Mouse (Mus musculus) lung, postnatal 0 days (tissue): ENCODE data around the gene Il6st.

Experiments
- CTCF ChIP-seq: IDR thresholded peaks from 2 replicates; pipeline ENCODE4 v1.5.1; 2016; ENCODE audit warnings: antibody characterized with exemption, mild to moderate bottlenecking
- EP300 ChIP-seq: IDR thresholded peaks from 2 replicates; pipeline ENCODE4 v1.6.1; 2016; ENCODE audit warnings: antibody characterized with exemption, mild to moderate bottlenecking, control low read depth

DNA sequence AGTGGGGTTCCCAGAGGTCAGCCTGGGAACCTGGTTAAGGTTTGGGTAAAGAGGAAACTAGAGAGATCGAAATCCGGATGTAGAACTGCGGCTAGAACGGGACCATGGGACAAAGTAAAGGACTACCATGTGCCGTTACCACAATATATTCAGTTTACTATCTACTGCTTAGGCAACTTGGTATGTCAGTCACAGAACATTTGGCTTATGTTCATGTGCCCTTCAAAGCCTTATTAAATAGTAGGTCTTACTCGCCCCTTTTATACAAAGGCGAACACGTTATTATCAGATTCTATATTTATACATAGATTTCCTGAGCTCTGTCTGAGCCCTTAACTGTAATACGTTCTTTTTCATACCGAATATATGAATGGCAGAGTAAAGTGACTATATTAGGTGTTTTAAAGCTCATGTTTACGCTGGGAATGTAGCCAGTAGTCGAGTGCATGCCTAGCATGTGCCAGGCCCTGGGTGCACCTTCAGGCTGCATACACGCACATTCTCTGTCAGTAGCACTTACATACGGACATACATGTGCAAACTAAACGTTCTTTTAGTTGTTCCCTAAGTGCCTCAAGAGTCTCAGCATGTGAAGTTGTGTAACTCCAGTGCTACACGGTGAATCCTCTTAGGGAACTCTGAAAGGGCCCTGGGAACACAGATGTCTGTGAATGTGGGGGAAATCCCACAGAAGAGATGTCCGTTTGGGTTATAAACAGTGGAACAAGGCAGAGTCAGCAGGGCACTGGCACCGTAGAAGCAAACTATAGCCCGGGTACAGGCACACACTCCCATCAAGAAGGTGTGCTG lies 2.5 kb downstream of the Il6st start:
- TF ChIP-seq CTCF (no peak), EP300 (no peak)
